Mouse (Mus musculus): Measurements from ENCODE around the gene Snx8.
A peak's percentile ranks its signal among the peaks of the same experiment; 100 is the strongest.

The Snx8 gene

GRCm38 (mm10) chr5:140345244-140345643 lies 43.8 kb downstream of the Snx8 start:
- DNase-seq (ENCODE audit: low spot score): no peak

GRCm38 (mm10) chr5:140342880-140343279 lies 46.2 kb downstream of the Snx8 start:
- DNase-seq (ENCODE audit: low spot score): no peak

- no peak for DNase-seq (ENCODE audit: low spot score)
Observed at GRCm38 (mm10) chr5:140339836-140340235, 49.2 kb downstream of the Snx8 start.

GRCm38 (mm10) chr5:140338779-140339178 lies 50.3 kb downstream of the Snx8 start:
- DNase-seq (ENCODE audit: low spot score): no peak

- peak; percentile 62 for DNase-seq (ENCODE audit: low spot score)
Observed at GRCm38 (mm10) chr5:140336680-140337079, 52.4 kb downstream of the Snx8 start.

- no peak for DNase-seq (ENCODE audit: low spot score)
Observed at GRCm38 (mm10) chr5:140333631-140334030, 55.4 kb downstream of the Snx8 start.

- no peak for DNase-seq (ENCODE audit: low spot score)
Observed at GRCm38 (mm10) chr5:140332519-140332918, 56.5 kb downstream of the Snx8 start.

- peak; percentile 86 for DNase-seq (ENCODE audit: low spot score)
Observed at GRCm38 (mm10) chr5:140331615-140332512, 57.2 kb downstream of the Snx8 start, which contains the start of gene Mrm2. TSS of gene Mrm2 (minus strand) at chr5:140331898.

GRCm38 (mm10) chr5:140324058-140324457 lies 65.0 kb downstream of the Snx8 start:
- no peak for DNase-seq (ENCODE audit: low spot score)

GRCm38 (mm10) chr5:140321756-140322575 lies 67.1 kb downstream of the Snx8 start:
- peak; percentile 66 for DNase-seq (ENCODE audit: low spot score)

GRCm38 (mm10) chr5:140321042-140321755 lies 67.9 kb downstream of the Snx8 start, which contains the start of the genes Mad1l1 and Nudt1:
TSS of gene Mad1l1 (minus strand) at chr5:140321552.
TSS of gene Nudt1 (plus strand) at chr5:140321656.
- DNase-seq (ENCODE audit: low spot score): peak; percentile 99

- peak; percentile 58 for DNase-seq (ENCODE audit: low spot score)
Observed at GRCm38 (mm10) chr5:140316716-140317115, 72.3 kb downstream of the Snx8 start.

- DNase-seq (ENCODE audit: low spot score): no peak
Observed at GRCm38 (mm10) chr5:140307602-140308001, 81.5 kb downstream of the Snx8 start.

GRCm38 (mm10) chr5:140306016-140306415 lies 83.0 kb downstream of the Snx8 start:
- no peak for DNase-seq (ENCODE audit: low spot score)

GRCm38 (mm10) chr5:140298291-140298690 lies 90.8 kb downstream of the Snx8 start:
- DNase-seq (ENCODE audit: low spot score): no peak

GRCm38 (mm10) chr5:140292152-140292551 lies 96.9 kb downstream of the Snx8 start:
- DNase-seq (ENCODE audit: low spot score): peak; percentile 79

All from adipocyte (in vitro differentiated cells).